Mouse (Mus musculus) neural tube, embryonic 14.5 days (tissue): ENCODE results near the gene Fscn2. TPM values are rescaled to one million over a fixed set of nuclear protein-coding genes. Genes with fewer than 3 reads are reported as not detected.
"Not testable (repeated sequence)": the region's sequence is repeated elsewhere in the genome, so short reads cannot be mapped to it uniquely, and the experiment has no call there.

Source experiments
- ATAC-seq: fragments of 200-750 bp; cut with Nextera tagmentation; 2 replicates; pipeline ENCODE4 v1.8.0; 2017; ENCODE audit warnings: low read depth, mild to moderate bottlenecking, moderate TSS enrichment, moderate library complexity
- H3K27ac ChIP-seq: fragments of 300-500 bp; sonication (generic); 2 replicates; pipeline ENCODE4 v1.5.1; 2014; ENCODE audit warnings: low read depth, mild to moderate bottlenecking, control low read depth, low read length, moderate library complexity, mixed read lengths
- H3K27me3 ChIP-seq: fragments of 300-500 bp; sonication (generic); 2 replicates; pipeline ENCODE4 v1.6.1; 2014; ENCODE audit warnings: low read length; ENCODE audit not compliant: control insufficient read depth, insufficient read depth
- H3K36me3 ChIP-seq: fragments of 300-500 bp; sonication (generic); 2 replicates; pipeline ENCODE4 v1.6.1; 2014; ENCODE audit warnings: low read length, mixed read lengths; ENCODE audit not compliant: control insufficient read depth, insufficient read depth
- H3K4me1 ChIP-seq: fragments of 300-500 bp; sonication (generic); 2 replicates; pipeline ENCODE4 v1.6.1; 2014; ENCODE audit warnings: low read length; ENCODE audit not compliant: control insufficient read depth, insufficient read depth
- H3K4me2 ChIP-seq: fragments of 300-500 bp; sonication (generic); 2 replicates; pipeline ENCODE4 v1.6.1; 2014; ENCODE audit warnings: mild to moderate bottlenecking, low read depth, low read length, control low read depth
- H3K4me3 ChIP-seq: fragments of 300-500 bp; sonication (generic); 2 replicates; pipeline ENCODE4 v1.5.1; 2014; ENCODE audit warnings: low read depth, low read length, control low read depth, mixed read lengths
- H3K9ac ChIP-seq: fragments of 300-500 bp; sonication (generic); replicated peaks from 2 replicates; pipeline ENCODE4 v1.6.1; 2014; ENCODE audit warnings: low read depth, mild to moderate bottlenecking, control low read depth, low read length, mixed read lengths
- H3K9me3 ChIP-seq: fragments of 300-500 bp; sonication (generic); 2 replicates; pipeline ENCODE4 v1.6.1; 2016; ENCODE audit warnings: low read length; ENCODE audit not compliant: control insufficient read depth
- WGBS: fragments of 180-500 bp; shearing (Covaris S2); extraction: QIAGEN DNeasy Blood & Tissue Kit; methylation state at CpG from one replicate; pipeline ENCODE4 v1.1.7; 2014; 5-methylcytosine and 5-hydroxymethylcytosine counted together
- polyA plus RNA-seq: library from polyadenylated mRNA; unstranded; fragments of >200 nt; fragmentation: Nextera tagmentation; extraction: Ambion mirVana; gene quantifications from 2 replicates; pipeline ENCODE4 v1.2.1, GENCODE M21; 2014

Fscn2 gene
- polyA plus RNA-seq, 1 experiment from 2014 or later: 0.63 TPM

DNA sequence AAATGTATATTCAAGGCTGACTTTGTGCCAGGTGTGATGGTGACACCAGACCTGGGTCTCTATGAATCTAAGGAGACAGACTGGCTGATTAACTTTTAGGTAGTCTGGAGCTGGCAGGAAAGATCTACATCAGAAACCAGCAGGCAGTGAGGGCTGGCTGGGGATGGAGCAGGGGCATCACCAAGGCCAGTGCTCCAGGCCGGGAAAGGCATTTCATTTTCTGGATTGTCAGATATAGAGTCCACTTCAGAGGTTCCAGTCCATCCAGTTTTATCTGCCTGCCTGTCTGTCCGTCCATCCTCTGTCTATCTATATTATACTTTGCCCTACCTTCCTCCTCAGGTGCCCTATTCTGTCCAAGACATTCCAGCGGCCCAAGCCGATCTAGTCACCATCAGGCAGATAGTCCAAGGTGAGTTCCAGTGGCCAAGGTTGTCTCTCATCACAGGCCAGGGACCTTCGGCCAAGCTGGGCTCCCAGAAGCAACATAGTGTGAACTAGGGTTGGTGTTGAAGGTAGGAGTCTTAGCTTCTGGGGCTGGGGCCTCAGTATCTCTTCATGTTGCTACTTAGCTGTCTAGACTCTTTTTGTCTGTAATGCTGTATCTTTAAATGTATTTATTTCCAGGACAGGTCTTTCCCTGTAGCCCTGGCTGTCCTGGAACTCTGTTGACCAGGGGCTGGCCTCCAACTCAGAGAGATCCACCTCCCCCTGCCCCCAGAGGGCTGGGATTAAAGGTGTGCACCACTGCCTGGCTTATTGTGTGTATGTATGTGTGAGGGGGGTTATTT is 17.6 kb upstream of the Fscn2 start:
- ATAC-seq: no peak

DNA sequence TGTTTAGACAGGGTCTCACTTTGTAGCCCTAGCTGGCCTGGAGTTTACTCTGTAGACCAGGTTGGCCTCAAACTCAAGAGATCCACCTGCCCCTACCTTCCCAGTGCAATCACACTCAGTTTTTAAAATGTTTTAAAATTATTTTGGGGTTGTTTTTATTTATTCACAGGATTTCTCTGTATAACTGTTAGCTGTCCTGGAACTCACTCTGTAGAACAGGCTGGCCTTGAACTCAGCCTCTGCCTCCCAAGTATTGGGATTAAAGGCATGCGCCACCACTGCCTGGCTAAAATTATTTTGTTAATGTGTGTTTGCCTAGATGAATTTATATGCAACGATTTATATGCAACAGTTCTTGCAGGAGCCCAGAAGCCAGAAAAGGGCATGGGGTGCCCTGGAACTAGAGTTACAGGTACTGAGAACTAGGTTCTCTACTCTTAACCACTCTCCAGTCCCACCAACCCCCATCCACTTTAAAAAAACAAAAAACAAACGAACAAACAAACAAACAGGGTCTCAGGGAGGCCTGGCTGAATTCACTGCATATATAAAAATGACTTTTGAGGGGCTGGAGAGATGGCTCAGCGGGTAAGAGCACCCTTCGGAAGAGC is 16.9 kb upstream of the Fscn2 start:
- Histone ChIP-seq H3K4me1 (peaks cover 9% of the 10 kb centered on the region; the same call in 1 of the 2 replicates), H3K4me3 (peak overlapping the region; percentile 25; the same call in 1 of the 2 replicates), H3K27ac (no peak overlapping the region), H3K36me3 (peaks cover 9% of the 10 kb centered on the region), H3K9ac (no peak overlapping the region), H3K27me3 (no peaks in the 10 kb centered on the region), H3K4me2 (peak overlapping the region; percentile 78), H3K9me3 (no peaks in the 10 kb centered on the region)
- no peak for ATAC-seq
- 57% methylated on average over 5 of the region's 5 CpGs for WGBS

More for the DNA sequence above, 17.6 kb upstream of the Fscn2 start:
- no peak overlapping the region for H3K4me3 ChIP-seq
- no peaks in the 10 kb centered on the region for H3K27me3 ChIP-seq
- H3K9me3 ChIP-seq: no peaks in the 10 kb centered on the region
- peak overlapping the region; percentile 8; the same call in 1 of the 2 replicates for H3K4me2 ChIP-seq
- WGBS: 78% methylated on average over 5 of the region's 5 CpGs
- no peak overlapping the region for H3K9ac ChIP-seq
- peaks cover 9% of the 10 kb centered on the region for H3K36me3 ChIP-seq
- no peak overlapping the region; the same call in 1 of the 2 replicates for H3K27ac ChIP-seq
- H3K4me1 ChIP-seq: peaks cover 6% of the 10 kb centered on the region; the same call in 1 of the 2 replicates

DNA sequence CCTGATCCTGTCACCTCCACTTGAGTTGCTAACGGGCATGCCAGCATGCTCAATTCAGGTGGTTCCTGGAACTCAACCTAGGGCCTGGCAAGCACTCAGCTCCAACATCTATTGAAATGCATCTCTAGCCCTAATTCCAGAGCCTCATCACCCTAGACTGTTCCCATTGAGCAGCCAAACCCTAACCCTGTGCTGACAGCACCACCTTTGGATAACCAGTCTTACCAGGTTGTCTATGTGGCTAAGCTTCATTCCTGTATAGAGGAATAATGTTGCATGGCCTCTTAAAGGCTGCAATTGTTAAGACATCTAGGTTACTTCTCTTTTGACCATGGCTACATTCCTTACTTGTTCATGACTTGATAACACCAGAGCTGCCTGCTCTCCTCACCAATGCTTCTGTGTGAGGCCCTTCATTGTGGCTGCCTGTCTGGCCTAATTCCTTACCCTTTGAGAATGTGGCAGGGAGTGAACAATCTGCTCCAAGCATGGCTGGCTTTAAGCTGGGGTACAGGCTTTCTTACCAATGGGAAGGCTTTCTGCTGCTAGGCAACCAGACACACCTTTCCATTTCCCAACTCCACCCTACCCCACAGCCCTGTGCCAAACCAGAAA is 16.2 kb upstream of the Fscn2 start:
- no peak for ATAC-seq
- Histone ChIP-seq H3K4me3 (peak overlapping the region; percentile 25), H3K36me3 (peaks cover 9% of the 10 kb centered on the region), H3K27me3 (no peaks in the 10 kb centered on the region), H3K9ac (peak overlapping the region; percentile 33; the same call in 1 of the 2 replicates), H3K27ac (peak overlapping the region; percentile 35; the same call in 1 of the 2 replicates), H3K4me2 (peak overlapping the region; percentile 78), H3K4me1 (peaks cover 12% of the 10 kb centered on the region; the same call in 1 of the 2 replicates), H3K9me3 (no peaks in the 10 kb centered on the region)
- 33% methylated on average over 1 of the region's 1 CpGs for WGBS

DNA sequence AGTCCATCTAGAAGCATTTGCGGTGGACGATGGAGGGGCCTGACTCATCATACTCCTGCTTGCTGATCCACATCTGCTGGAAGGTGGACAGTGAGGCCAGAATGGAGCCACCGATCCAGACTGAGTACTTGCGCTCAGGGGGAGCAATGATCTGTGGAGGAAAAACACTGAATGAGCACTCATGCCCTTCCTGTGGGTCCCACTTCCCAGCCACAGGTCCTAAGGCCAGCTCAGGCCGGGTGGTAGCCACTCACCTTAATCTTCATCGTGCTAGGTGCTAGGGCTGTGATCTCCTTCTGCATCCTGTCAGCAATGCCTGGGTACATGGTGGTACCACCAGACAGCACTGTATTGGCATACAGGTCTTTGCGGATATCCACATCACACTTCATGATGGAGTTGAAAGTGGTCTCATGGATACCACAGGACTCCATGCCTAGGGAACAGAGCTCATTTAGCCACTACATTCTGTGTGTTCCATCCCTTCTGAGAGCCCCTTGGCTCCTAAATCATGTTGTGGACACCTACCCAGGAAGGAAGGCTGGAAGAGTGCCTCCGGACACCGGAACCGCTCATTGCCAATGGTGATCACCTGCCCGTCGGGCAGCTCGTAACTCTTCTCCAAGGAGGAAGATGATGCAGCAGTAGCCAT is 14.8 kb upstream of the Fscn2 start:
- not testable (repeated sequence) for H3K36me3 ChIP-seq, H3K27ac ChIP-seq, ATAC-seq, H3K9me3 ChIP-seq, H3K27me3 ChIP-seq
- 47% methylated on average over 11 of the region's 13 CpGs for WGBS
- peak overlapping the region; percentile 76 for H3K4me2 ChIP-seq
- peak overlapping the region; percentile 47 for H3K9ac ChIP-seq
- peaks cover 19% of the 10 kb centered on the region for H3K4me1 ChIP-seq
- H3K4me3 ChIP-seq: peak overlapping the region; percentile 44

DNA sequence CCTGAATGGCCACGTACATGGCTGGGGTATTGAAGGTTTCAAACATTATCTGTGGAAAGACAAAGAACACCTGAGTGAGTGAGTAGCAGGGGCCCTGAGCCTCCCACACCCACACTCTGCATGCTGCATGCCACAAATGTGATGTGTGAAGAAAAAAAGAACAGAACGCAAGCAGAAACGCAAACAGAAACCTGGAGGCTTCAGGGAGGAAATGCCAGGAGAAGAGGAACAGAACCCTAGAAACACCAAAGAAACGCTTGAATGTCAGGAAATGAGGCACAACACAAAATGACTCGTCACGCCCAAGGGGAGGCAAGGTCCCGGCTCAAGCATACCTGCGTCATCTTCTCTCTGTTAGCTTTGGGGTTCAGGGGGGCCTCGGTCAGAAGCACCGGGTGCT is 14.0 kb upstream of the Fscn2 start:
- Histone ChIP-seq H3K27me3 (no peaks in the 10 kb centered on the region), H3K9ac (peak overlapping the region; percentile 100), H3K36me3 (peaks cover 9% of the 10 kb centered on the region), H3K4me3 (peak overlapping the region; percentile 100), H3K27ac (peak overlapping the region; percentile 100), H3K9me3 (no peaks in the 10 kb centered on the region), H3K4me1 (peaks cover 19% of the 10 kb centered on the region), H3K4me2 (peak overlapping the region; percentile 98)
- 14% methylated on average over 9 of the region's 10 CpGs for WGBS
- ATAC-seq: no peak

DNA sequence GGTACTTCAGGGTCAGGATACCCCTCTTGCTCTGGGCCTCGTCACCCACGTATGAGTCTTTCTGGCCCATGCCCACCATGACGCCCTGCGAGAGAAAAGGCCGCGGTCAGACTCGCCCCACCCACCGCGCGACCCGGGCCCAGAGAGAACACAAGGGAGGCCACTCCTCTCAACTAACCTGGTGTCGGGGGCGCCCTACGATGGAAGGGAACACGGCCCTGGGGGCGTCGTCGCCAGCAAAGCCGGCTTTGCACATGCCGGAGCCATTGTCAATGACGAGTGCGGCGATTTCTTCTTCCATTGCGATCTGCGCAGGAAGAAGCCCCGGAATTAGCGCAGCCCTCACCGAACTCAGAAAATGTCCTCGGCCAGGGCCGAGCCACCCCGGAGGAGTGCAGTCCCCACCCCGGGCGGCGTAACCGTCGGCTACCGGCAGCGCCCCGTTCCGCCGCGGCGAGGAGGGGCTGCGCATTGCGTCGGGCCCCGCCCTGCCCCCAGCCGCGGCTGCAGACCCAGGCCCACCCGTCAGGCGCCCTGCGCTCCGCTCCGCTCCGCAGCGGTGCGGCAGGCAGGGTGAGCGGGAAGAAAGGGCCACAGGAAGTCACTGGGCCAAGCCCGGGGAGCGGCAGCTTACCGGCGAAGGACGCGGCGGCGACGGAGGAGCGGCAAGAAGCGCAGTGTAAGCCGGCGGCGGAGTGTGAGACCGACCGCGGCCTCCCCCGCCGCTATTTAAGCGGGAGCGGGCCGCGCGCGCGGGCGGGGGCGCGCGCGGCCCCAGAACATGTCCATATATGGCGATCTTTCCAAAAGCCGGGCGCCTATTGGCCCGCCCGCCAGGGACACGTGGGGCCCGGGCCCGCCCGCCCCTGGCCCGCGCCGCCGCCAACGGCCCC is 13.3 kb upstream of the Fscn2 start, which contains the start of gene Actg1:
Gene Actg1 (minus strand): TSS at position 752 of the 893 bp plus-strand sequence.
- H3K4me1 ChIP-seq: peaks cover 26% of the 10 kb centered on the region
- WGBS: 2% methylated on average over 101 of the region's 103 CpGs
- peaks cover 9% of the 10 kb centered on the region for H3K36me3 ChIP-seq
- peak within 1 kb of the TSS; percentile 98 for H3K4me2 ChIP-seq
- peak within 1 kb of the TSS; percentile 100 for H3K27ac ChIP-seq
- H3K27me3 ChIP-seq: no peaks in the 10 kb centered on the region
- peak within 1 kb of the TSS; percentile 100 for H3K9ac ChIP-seq
- H3K9me3 ChIP-seq: no peaks in the 10 kb centered on the region
- ATAC-seq: peak; percentile 82
- H3K4me3 ChIP-seq: peak within 1 kb of the TSS; percentile 100

DNA sequence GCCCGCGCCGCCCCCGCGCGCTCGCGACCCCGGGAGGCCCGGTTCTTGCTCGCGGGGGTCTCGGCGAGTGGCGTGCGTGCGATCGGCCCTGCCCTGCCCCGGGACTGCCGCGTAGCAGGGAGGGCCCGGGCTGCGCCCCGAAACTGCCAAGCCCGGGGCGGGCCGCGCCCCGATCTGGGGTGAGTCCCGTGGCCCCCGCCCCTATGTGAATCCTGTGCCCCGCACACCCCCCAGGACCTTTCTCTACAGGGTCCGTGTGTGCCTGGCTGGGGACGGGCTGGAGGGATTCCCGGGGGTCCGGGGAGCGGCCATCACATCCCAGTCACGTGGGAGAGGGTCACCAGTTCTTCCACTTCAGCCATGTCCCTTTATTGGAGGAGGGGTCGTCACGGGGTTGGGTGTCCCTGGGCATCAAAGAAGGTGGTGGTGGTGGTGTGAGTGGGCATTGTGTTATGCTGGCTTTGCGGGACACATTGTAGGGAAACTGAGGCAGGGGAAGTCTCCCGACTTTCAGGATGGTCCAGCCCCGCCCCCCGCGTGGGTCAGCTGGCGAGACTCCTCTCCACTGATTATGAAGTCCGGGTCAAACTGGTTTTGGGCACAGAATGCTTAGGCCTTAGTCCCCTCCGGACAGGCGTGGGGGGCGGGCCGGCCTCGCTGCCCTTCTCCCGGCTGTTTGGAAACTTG is 12.5 kb upstream of the Fscn2 start:
- Histone ChIP-seq H3K4me3 (peak overlapping the region; percentile 100), H3K9me3 (no peaks in the 10 kb centered on the region), H3K9ac (peak overlapping the region; percentile 100), H3K36me3 (peaks cover 9% of the 10 kb centered on the region), H3K27ac (peak overlapping the region; percentile 100), H3K4me2 (peak overlapping the region; percentile 98), H3K27me3 (no peaks in the 10 kb centered on the region), H3K4me1 (peaks cover 33% of the 10 kb centered on the region)
- WGBS: 6% methylated on average over 46 of the region's 53 CpGs
- ATAC-seq: peak; percentile 15
